Mouse (Mus musculus) E14TG2a.4 (cell line): ENCODE measurements around the gene Sorbs2.
A peak's percentile ranks its signal among the peaks of the same experiment; 100 is the strongest.

Experiments
- CTCF ChIP-seq: conservative IDR thresholded peaks from 2 replicates; pipeline ENCODE4 v1.5.1; 2014; ENCODE audit warnings: low read length
- NANOG ChIP-seq: IDR thresholded peaks from 2 replicates; pipeline ENCODE4 v1.6.1; 2014; ENCODE audit warnings: borderline replicate concordance, low read length, mixed read lengths
- POU5F1 ChIP-seq: IDR thresholded peaks from 2 replicates; pipeline ENCODE4 v1.6.1; 2014; ENCODE audit warnings: low read length, borderline replicate concordance

DNA sequence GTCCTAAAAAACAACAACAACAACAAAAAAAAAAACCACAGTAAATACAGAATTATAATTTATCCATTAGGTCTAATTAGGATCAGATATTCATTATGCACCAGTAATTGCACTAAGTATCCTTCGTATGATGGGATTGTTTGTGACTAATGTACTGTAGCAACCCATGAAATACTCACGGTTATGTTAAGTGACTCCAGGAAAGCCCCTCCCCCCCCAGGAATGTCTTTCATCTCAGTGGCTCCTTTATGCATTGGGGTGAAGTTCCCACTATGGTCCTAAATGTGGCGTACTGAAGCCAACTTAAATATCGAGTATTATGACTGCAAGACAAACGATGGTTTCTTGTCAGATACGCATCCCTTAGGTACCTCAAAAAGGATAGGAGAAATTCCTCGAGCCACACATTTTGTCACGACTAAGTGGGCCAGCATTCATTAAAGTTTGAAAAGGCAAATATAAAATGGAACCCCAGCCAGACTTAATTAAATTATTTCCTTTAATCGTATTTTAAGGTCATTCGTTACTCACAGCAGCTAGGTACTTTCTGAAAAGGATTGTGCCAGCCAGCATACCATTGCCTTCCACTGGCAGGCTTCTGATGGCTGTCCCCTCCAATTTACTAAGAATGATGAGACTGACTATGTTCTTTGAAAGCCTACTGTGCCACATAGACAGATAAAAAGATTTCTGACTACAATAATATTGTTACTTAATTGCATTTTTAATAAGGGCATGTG, 169.7 kb downstream of the Sorbs2 start:
- TF ChIP-seq CTCF (no peak), NANOG (0 out of 2 replicates have a peak, but pooled peaks have one; percentile 11), POU5F1 (no peak)
